Mouse (Mus musculus) E14TG2a.4 (cell line): ENCODE data around the gene Axin2.

Experiments
- H3K27me3 ChIP-seq: 2 replicates; pipeline ENCODE4 v1.6.1; 2014; ENCODE audit warnings: low read length, control low read depth; ENCODE audit not compliant: insufficient read depth
- H3K36me3 ChIP-seq: 2 replicates; pipeline ENCODE4 v1.6.1; 2014; ENCODE audit warnings: low read length, control low read depth; ENCODE audit not compliant: insufficient read depth
- H3K4me1 ChIP-seq: replicated peaks from 2 replicates; pipeline ENCODE4 v1.6.1; 2014; ENCODE audit warnings: low read depth, low read length, control low read depth
- H3K4me3 ChIP-seq: replicated peaks from 2 replicates; pipeline ENCODE4 v1.5.1; 2014; ENCODE audit warnings: mild to moderate bottlenecking, low read length
- H3K9me3 ChIP-seq: 2 replicates; pipeline ENCODE4 v1.6.1; 2014; ENCODE audit warnings: low read length, control low read depth
- CTCF ChIP-seq: conservative IDR thresholded peaks from 2 replicates; pipeline ENCODE4 v1.5.1; 2014; ENCODE audit warnings: low read length
- NANOG ChIP-seq: IDR thresholded peaks from 2 replicates; pipeline ENCODE4 v1.6.1; 2014; ENCODE audit warnings: borderline replicate concordance, low read length, mixed read lengths
- POU5F1 ChIP-seq: IDR thresholded peaks from 2 replicates; pipeline ENCODE4 v1.6.1; 2014; ENCODE audit warnings: low read length, borderline replicate concordance

Axin2 gene

GRCm38 (mm10) chr11:108889121-108889520 is 31.0 kb upstream of the Axin2 start:
- Histone ChIP-seq H3K9me3 (no peaks in the 10 kb centered on the region), H3K4me3 (0 out of 2 replicates have a peak overlapping the region, but pooled peaks have one; percentile 33), H3K36me3 (no peaks in the 10 kb centered on the region), H3K4me1 (peaks cover 64% of the 10 kb centered on the region), H3K27me3 (peaks cover 25% of the 10 kb centered on the region)
- TF ChIP-seq NANOG (no peak), POU5F1 (no peak), CTCF (peak; percentile 94)

DNA sequence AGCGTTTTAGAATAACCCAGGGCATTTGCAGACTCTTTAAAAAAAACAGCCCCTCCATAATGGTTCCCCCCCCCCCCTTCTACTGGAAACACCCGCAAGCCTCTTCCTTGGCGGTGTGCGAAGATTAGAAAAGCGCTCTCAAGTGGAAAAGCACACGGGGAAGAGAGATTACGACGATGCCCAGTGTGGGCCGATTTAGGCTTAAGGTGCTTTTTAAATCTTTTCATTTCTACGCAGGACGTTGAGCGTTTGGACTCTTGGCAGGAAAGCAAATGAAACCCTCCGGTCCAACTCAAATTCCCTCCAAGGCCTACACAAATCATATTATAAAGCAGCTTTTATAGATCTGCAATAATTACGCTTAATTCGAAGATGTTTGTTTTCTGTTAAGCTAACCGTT is 29.6 kb upstream of the Axin2 start:
- peaks cover 67% of the 10 kb centered on the region for H3K4me1 ChIP-seq
- H3K9me3 ChIP-seq = no peaks in the 10 kb centered on the region
- no peaks in the 10 kb centered on the region for H3K36me3 ChIP-seq
- H3K4me3 ChIP-seq = no peak overlapping the region
- TF ChIP-seq POU5F1 (no peak), NANOG (no peak), CTCF (no peak)
- H3K27me3 ChIP-seq = peaks cover 35% of the 10 kb centered on the region

DNA sequence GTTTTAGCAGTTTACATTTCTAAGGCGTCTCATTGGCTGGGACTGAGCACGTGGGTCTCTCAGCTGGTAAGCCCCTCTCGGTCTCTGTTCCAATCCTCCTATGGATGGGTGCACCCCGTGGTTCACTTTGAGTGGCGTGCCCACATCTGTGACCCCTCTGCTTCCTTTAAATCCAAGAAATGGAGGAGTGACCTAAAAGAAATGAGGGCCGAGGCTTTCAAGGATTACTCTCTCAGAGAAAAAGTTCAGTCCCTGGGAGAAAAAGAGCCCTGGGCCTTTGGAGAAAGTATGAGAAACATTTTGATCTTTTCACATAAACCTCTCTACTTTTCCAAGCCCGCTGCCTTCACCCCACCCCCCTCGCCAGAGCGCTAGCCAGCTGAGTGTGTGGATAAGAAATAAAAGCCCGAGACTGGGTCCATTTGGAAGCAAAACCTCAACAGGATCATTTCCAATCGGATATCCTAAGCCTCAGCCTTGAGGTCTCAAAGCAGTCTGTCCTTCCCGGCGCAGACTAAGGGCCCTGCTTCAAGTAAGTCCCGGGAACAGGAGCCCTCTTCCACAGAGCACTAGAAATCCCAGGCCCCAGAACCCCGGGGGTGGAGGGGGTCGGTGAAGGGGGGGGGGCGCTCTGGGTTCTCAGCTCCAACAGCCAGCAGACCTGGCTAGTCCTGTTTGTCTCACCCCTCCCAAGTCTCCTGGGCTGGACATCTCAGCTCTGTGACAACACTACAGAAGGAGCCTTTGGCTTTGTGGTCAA is 28.9 kb upstream of the Axin2 start:
- peak overlapping the region; percentile 39; the same call in 1 of the 2 replicates for H3K4me3 ChIP-seq
- H3K36me3 ChIP-seq = no peaks in the 10 kb centered on the region
- no peaks in the 10 kb centered on the region for H3K9me3 ChIP-seq
- H3K4me1 ChIP-seq = peaks cover 66% of the 10 kb centered on the region
- peaks cover 41% of the 10 kb centered on the region for H3K27me3 ChIP-seq
- no peak for TF ChIP-seq POU5F1
- no peak for TF ChIP-seq CTCF
- TF ChIP-seq NANOG = no peak

DNA sequence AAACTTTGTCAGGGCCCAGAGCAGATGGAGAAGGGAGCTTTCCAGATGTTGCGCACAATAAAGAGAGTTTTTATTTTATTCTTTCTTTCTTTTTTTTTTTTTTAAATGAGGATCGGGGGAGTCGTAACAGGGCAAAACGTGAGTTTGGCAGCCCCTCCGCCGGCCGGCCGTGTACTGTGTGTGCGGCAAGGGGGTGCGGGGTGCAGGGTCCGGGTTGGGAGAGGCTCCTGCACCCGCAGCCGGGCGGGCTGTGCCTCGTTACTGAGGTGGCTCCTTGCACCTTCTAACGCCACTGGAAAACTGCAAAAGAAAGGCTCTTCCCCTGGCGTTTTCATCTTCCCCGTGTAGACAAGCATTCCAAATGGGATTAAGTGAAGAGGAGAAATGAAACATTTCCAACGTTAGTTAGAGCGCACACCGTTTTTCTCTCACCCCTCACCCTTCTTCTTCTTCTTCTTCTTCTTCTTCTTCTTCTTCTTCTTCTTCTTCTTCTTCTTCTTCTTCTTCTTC is 28.2 kb upstream of the Axin2 start:
- H3K27me3 ChIP-seq = peaks cover 41% of the 10 kb centered on the region

GRCm38 (mm10) chr11:108892406-108892805 is 27.7 kb upstream of the Axin2 start:
- Histone ChIP-seq H3K4me3 (no peak overlapping the region), H3K9me3 (no peaks in the 10 kb centered on the region), H3K27me3 (peaks cover 46% of the 10 kb centered on the region), H3K4me1 (peaks cover 59% of the 10 kb centered on the region), H3K36me3 (no peaks in the 10 kb centered on the region)
- TF ChIP-seq NANOG = no peak

More for the DNA sequence above, 28.2 kb upstream of the Axin2 start:
- TF ChIP-seq POU5F1 (no peak), CTCF (no peak), NANOG (no peak)
- Histone ChIP-seq H3K4me3 (peak overlapping the region; percentile 39; the same call in 1 of the 2 replicates), H3K36me3 (no peaks in the 10 kb centered on the region), H3K9me3 (no peaks in the 10 kb centered on the region), H3K4me1 (peaks cover 63% of the 10 kb centered on the region)

- TF ChIP-seq NANOG (no peak), POU5F1 (no peak), CTCF (no peak)
- H3K36me3 ChIP-seq = no peaks in the 10 kb centered on the region
- H3K9me3 ChIP-seq = no peaks in the 10 kb centered on the region
- H3K27me3 ChIP-seq = peaks cover 55% of the 10 kb centered on the region
- H3K4me3 ChIP-seq = no peak overlapping the region
- peaks cover 65% of the 10 kb centered on the region for H3K4me1 ChIP-seq
Measured at GRCm38 (mm10) chr11:108893232-108893790, 26.8 kb upstream of the Axin2 start.

DNA sequence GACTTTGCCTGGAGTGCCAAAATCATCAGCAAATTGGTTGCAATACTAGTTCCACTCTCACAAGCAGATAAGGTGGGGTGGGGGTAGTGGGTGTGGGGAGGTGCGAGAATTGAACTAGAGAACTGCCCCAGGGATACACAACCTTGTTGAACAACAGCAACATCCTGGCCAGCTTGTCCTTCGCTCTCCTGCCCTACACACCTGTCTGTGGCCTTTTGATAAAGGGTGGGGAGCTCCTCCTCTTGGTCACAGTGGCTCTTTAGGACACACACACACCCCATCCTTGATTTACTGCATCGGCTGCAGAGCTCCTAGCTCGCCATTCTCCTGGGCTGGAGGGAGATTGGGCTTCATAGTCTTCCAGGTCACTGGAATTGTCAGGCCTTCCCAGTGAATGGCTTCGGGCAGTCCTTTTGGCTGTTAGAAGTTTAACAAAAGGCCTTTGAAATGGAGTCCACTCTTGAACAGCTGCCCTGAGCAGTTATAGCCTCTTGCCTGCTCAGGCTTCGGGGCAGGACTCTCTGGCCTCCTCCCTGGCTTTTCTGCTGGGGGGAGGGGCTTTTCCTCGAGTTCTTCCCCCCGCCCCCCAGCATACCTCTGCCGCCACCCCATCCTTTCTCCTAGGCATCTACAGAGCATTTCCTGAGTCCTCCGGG is 26.2 kb upstream of the Axin2 start:
- no peak for TF ChIP-seq NANOG
- TF ChIP-seq POU5F1 = no peak
- no peak for TF ChIP-seq CTCF
- no peaks in the 10 kb centered on the region for H3K9me3 ChIP-seq
- peaks cover 60% of the 10 kb centered on the region for H3K27me3 ChIP-seq
- no peaks in the 10 kb centered on the region for H3K36me3 ChIP-seq
- H3K4me3 ChIP-seq = 0 out of 2 replicates have a peak overlapping the region, but pooled peaks have one; percentile 20
- H3K4me1 ChIP-seq = peaks cover 65% of the 10 kb centered on the region

DNA sequence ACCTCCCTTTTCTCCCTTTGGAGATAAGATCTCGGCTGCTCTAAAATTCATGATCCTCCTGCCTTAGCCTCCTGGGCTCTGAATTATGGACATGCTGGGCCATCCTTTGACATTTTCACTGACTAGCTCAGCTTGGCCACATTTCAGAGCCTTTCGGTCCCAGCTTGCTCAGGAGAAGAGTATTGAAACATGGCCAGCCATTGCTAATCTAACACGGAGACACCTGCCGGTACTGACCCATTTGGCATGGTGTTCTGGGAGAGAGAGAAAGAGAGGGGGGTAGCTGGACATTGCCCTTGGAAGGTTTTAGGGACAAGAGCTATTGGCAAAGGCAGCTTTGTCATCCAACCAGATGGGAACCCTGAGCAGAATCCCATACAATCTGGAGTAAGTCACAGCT is 23.1 kb upstream of the Axin2 start:
- Histone ChIP-seq H3K9me3 (no peaks in the 10 kb centered on the region), H3K4me3 (no peak overlapping the region), H3K4me1 (peaks cover 58% of the 10 kb centered on the region), H3K36me3 (no peaks in the 10 kb centered on the region), H3K27me3 (peaks cover 56% of the 10 kb centered on the region)
- TF ChIP-seq POU5F1 (no peak), CTCF (no peak), NANOG (no peak)
